Mouse (Mus musculus) heart, embryonic 10.5 days (tissue): ENCODE measurements around the gene Tspan1. TPM values are rescaled to one million over a fixed set of nuclear protein-coding genes. Genes with fewer than 3 reads are reported as not detected.

Experiments used
- DNase-seq: peaks from one replicate; pipeline ENCODE4 v3.0.0-alpha.2; 2017; ENCODE audit warnings: low spot score
- H3K27ac ChIP-seq: fragments of 300-500 bp; sonication (generic); 2 replicates; pipeline ENCODE4 v1.5.1; 2016; ENCODE audit warnings: mild to moderate bottlenecking
- H3K27me3 ChIP-seq: fragments of 300-500 bp; sonication (generic); 2 replicates; pipeline ENCODE4 v1.6.1; 2016; ENCODE audit warnings: mild to moderate bottlenecking; ENCODE audit not compliant: poor library complexity, insufficient read depth, severe bottlenecking
- H3K36me3 ChIP-seq: fragments of 300-500 bp; sonication (generic); 2 replicates; pipeline ENCODE4 v1.6.1; 2016; ENCODE audit warnings: mild to moderate bottlenecking, moderate library complexity
- H3K4me1 ChIP-seq: fragments of 300-500 bp; sonication (generic); 2 replicates; pipeline ENCODE4 v1.6.1; 2016; ENCODE audit warnings: mild to moderate bottlenecking
- H3K4me3 ChIP-seq: fragments of 300-500 bp; sonication (generic); 2 replicates; pipeline ENCODE4 v1.5.1; 2016; ENCODE audit warnings: mild to moderate bottlenecking, moderate library complexity
- H3K9me3 ChIP-seq: fragments of 300-500 bp; sonication (generic); 2 replicates; pipeline ENCODE4 v1.6.1; 2016; ENCODE audit warnings: mild to moderate bottlenecking, moderate library complexity
- WGBS: fragments of 180-500 bp; shearing (Covaris S2); methylation state at CpG from one replicate; pipeline ENCODE4 v1.1.7; 2016; 5-methylcytosine and 5-hydroxymethylcytosine counted together
- polyA plus RNA-seq: library from polyadenylated mRNA; unstranded; fragments of >200 nt; fragmentation: Nextera tagmentation; extraction: Ambion mirVana; gene quantifications from 2 replicates; pipeline ENCODE4 v1.2.1, GENCODE M21; 2016

Tspan1 gene
- polyA plus RNA-seq, 1 experiment from 2014 or later: 0.10 TPM

DNA sequence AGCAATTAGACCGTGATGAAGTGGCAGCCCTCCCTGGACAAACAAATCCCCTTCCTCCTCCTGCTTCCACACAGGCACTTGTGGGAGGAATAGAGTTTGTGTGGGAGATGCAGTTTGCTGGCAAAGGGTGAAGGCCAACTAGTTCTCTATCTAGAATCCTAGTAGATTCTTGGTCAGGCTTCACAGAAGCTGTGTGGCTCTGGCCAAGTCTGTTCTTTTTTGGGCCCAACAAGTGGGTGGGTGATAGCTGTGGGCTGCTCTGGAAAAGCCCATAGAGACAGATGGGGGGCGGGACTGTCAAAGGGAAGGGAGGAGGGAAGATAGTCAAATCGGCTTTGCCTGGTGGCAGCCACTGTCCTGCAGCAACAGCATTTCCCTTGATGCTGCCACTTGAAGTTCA is 6.6 kb downstream of the Tspan1 start:
- 67% methylated on average over 3 of the region's 3 CpGs for WGBS
- no peaks in the 10 kb centered on the region for H3K9me3 ChIP-seq
- H3K4me3 ChIP-seq: no peak overlapping the region
- DNase-seq: no peak
- no peak overlapping the region for H3K27ac ChIP-seq
- H3K27me3 ChIP-seq: no peaks in the 10 kb centered on the region
- H3K4me1 ChIP-seq: peaks cover 10% of the 10 kb centered on the region
- H3K36me3 ChIP-seq: peaks cover 55% of the 10 kb centered on the region

DNA sequence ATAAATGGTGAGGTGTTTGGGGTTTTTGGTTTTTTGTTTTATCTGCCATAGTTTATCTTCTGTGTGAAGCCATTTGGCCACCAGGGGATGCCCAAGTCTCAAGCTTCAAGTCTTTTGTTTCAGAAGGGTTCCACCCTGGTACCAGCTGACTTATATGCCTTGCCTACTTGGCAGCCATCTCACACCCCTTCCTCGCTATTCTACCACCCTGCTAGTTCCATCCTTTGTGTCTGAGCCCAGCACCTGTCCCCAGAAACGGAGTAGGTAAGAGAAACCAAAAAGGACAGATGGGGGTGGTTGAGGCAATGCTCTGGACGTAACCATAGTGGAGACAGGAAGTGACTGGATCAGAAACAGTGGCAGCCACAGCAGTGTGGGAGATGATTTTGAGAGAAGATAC is 7.5 kb downstream of the Tspan1 start:
- Histone ChIP-seq H3K36me3 (peaks cover 64% of the 10 kb centered on the region), H3K27ac (0 out of 2 replicates have a peak overlapping the region, but pooled peaks have one; percentile 23), H3K4me3 (no peak overlapping the region), H3K4me1 (peaks cover 10% of the 10 kb centered on the region), H3K27me3 (no peaks in the 10 kb centered on the region), H3K9me3 (no peaks in the 10 kb centered on the region)
- no peak for DNase-seq
- 61% methylated on average over 3 of the region's 3 CpGs for WGBS

DNA sequence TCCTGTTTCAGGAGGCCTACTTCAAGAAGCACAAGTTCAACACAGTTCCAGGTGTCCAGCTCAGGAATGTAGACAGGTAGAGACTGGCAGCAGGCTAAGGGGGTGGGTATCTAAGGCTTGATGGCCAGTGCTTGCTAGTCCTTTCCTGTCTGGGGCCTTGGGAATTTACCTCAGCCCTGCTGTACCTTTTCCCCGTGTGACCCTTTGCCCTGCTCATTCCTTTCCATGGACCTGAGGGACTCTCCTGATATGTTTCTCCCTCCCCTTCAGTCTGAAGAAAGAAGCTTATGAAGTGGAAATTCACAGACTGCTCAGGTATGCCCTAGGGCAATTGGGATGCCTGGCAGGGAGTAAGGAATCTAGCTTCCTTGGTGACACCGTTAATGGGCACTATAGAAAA is 9.5 kb downstream of the Tspan1 start:
- H3K4me1 ChIP-seq: peaks cover 10% of the 10 kb centered on the region; the same call in 1 of the 2 replicates
- H3K4me3 ChIP-seq: no peak overlapping the region
- DNase-seq: no peak
- H3K27ac ChIP-seq: no peak overlapping the region
- WGBS: 93% methylated on average over 2 of the region's 2 CpGs
- H3K9me3 ChIP-seq: no peaks in the 10 kb centered on the region
- peaks cover 84% of the 10 kb centered on the region for H3K36me3 ChIP-seq
- no peaks in the 10 kb centered on the region for H3K27me3 ChIP-seq

DNA sequence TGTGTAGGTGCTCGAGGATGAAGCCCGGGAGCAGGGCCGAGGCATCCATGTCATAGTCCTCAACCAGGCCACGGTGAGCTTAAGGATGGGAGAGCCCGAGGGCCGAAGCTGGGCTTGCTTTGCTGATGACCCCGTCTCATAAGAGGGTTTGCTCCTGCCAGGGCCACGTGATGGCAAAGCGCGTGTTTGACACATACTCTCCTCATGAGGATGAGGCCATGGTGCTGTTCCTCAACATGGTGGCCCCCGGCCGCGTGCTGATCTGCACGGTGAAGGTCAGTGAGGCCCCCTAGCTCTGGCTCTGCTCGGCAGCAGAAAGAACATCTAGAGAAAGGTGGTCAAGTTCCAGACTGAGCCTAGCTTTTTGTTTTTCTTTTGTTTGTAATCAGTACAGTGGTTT is 14.7 kb downstream of the Tspan1 start:
- DNase-seq: no peak
- peaks cover 17% of the 10 kb centered on the region for H3K4me1 ChIP-seq
- 93% methylated on average over 15 of the region's 15 CpGs for WGBS
- H3K27ac ChIP-seq: no peak overlapping the region
- no peaks in the 10 kb centered on the region for H3K9me3 ChIP-seq
- H3K4me3 ChIP-seq: no peak overlapping the region
- peaks cover 61% of the 10 kb centered on the region for H3K36me3 ChIP-seq
- H3K27me3 ChIP-seq: no peaks in the 10 kb centered on the region

DNA sequence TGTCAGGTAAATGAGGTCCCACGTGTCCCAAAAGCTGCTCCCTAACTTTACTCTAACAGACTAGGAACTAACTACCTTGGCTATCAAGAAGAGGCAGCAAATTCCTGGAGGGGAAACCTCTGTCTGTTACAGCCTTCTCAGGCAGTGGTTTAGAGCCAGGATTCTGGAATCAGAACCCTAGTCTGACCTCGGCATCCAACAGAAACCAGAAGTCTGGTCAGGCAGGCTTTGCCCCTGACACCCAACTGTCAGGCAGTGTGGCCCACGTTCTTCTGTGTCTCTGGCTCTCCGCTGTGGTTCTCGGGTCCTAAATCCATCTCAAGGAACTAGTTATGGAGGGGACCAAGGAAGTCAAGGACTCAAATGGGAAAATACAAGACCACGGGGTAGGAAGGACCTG is 16.2 kb downstream of the Tspan1 start, which contains the start of gene Lurap1:
Lurap1 (minus strand) TSS at position 101 of the 400 bp plus-strand sequence.
- H3K36me3 ChIP-seq: peaks cover 46% of the 10 kb centered on the region
- H3K27ac ChIP-seq: peak within 1 kb of the TSS; percentile 97
- 67% methylated on average over 6 of the region's 6 CpGs for WGBS
- H3K9me3 ChIP-seq: no peaks in the 10 kb centered on the region
- DNase-seq: no peak
- peaks cover 17% of the 10 kb centered on the region for H3K4me1 ChIP-seq
- no peaks in the 10 kb centered on the region for H3K27me3 ChIP-seq
- H3K4me3 ChIP-seq: peak within 1 kb of the TSS; percentile 88

DNA sequence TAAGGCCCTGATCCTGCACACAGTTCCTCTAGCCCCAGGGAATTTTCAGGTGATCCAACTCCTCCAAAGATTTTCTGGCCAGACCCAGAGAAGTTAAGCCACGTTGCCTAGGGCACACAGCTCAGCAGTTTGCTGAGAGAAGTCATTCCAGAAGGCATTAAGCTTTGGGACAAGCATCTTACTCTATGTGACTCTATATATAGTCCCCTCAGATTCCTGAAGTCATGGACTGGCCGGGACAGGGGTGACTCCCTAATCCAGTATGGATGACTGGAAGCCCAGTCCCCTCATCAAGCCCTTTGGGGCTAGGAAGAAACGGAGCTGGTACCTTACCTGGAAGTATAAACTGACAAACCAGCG is 16.6 kb downstream of the Tspan1 start:
- 15% methylated on average over 4 of the region's 4 CpGs for whole genome bisulfite sequencing
- H3K36me3 ChIP-seq: peaks cover 42% of the 10 kb centered on the region
- DNase-seq: no peak
- no peaks in the 10 kb centered on the region for H3K27me3 ChIP-seq
- no peaks in the 10 kb centered on the region for H3K9me3 ChIP-seq
- peaks cover 17% of the 10 kb centered on the region for H3K4me1 ChIP-seq
- peak overlapping the region; percentile 97 for H3K27ac ChIP-seq
- peak overlapping the region; percentile 88 for H3K4me3 ChIP-seq

DNA sequence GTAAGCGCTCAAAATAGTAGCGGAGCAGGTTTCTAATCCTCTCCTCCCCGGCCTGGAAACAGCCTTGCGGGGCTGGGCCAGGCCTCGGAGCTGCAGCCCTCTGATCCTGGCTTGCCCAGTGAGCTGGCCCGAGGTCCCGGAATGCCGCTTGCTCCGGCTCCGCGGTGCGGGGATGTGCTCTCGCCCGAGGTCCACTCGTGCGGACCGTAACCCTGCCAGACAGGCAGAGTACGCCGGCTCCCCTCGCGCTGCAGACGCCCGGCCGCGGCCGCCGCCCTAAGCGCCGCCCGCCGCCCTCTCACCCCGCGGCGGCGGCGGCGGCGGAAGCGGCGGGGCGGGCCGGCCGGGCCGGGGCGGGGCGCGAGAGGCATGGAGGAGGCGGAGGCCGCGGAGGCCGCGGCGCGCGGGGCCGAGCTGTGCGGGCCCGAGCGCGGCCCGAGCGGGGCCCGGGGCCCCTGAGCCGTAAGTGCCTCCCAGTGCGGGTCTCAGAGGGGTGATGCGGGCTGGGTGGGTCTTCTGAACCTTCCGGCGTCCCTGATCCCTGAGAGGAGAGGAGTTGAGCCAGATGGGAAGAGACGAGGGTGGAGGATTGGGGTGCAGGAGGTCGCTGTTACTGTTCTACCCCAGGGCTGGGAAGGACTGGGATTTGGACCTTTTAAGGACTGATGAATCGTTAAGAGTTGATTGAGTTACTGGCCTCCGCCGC is 17.1 kb downstream of the Tspan1 start:
- 4% methylated on average over 73 of the region's 73 CpGs for WGBS
- no peaks in the 10 kb centered on the region for H3K9me3 ChIP-seq

DNA sequence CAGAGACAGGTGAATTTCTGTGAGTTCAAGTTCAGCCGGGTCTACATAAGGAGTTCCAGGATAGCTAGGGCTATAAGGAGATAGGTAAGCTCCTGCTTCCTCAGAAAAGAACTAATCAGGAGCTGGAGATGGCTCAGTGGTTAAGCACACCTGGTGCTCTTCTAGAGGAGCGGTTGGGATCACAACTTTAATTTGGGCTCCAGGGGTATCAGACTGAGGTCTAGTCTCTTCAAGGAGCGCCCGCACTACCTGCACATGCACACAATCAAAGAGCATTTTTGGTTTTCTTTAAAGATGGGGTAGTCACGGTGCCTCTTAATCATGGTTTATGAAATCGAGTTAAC is 17.6 kb downstream of the Tspan1 start:
- 20% methylated on average over 6 of the region's 6 CpGs for WGBS
- no peak for DNase-seq
- Histone ChIP-seq H3K36me3 (peaks cover 32% of the 10 kb centered on the region), H3K27me3 (0 out of 2 replicates have a peak, but pooled peaks cover 9% of the 10 kb centered on the region), H3K9me3 (no peaks in the 10 kb centered on the region), H3K27ac (peak overlapping the region; percentile 97), H3K4me3 (peak overlapping the region; percentile 88), H3K4me1 (peaks cover 18% of the 10 kb centered on the region)

More for the DNA sequence above, 17.1 kb downstream of the Tspan1 start:
- peak; percentile 82 for DNase-seq
- H3K27me3 ChIP-seq: 0 out of 2 replicates have a peak, but pooled peaks cover 3% of the 10 kb centered on the region
- peak overlapping the region; percentile 97 for H3K27ac ChIP-seq
- peaks cover 37% of the 10 kb centered on the region for H3K36me3 ChIP-seq
- H3K4me1 ChIP-seq: peaks cover 17% of the 10 kb centered on the region
- peak overlapping the region; percentile 88 for H3K4me3 ChIP-seq

DNA sequence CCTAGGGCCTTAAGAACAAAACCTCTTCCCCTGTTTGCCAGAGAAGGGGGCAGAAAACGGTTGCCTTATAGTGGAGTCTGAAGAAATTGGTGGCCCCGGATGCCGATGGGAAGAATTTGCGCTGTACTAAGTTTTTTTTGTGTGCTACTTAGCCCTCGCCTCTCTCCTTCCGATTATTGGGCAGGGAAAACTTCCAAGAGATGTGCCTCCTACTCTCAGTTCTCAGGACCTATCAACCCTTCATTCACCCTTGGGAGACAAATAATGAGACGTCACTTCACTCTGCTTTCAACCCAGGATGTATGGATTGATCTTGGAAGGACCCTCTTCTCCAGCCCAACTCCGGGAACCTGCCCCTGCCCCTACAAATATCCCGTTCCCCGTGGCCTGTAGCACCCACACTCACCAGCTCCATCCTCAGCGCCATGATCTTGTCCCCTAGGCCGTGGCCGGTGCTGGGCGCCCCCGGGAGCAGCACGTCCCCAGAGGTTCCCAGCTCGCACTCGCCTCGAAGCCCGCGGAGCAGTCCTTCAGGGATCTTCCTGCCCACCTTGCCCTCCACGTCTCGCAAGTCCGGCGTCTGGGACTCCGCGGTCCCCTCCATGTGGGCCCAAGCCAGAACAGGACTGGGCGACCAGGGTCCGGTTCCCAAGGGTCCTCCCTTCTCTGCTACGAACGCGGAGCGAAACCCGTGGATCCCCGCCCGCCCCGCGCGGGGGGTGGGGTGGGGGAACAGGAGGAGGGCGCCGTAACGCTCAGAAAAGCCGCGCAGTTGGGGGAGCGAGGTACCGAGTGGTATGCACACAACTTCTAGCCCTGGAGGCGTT is 23.3 kb downstream of the Tspan1 start:
- H3K4me1 ChIP-seq: peaks cover 27% of the 10 kb centered on the region
- peak overlapping the region; percentile 85 for H3K4me3 ChIP-seq
- peak overlapping the region; percentile 88 for H3K27ac ChIP-seq
- no peaks in the 10 kb centered on the region for H3K36me3 ChIP-seq
- peaks cover 23% of the 10 kb centered on the region for H3K27me3 ChIP-seq
- H3K9me3 ChIP-seq: no peaks in the 10 kb centered on the region
- WGBS: under 1% methylated on average over 47 of the region's 47 CpGs
- DNase-seq: no peak

DNA sequence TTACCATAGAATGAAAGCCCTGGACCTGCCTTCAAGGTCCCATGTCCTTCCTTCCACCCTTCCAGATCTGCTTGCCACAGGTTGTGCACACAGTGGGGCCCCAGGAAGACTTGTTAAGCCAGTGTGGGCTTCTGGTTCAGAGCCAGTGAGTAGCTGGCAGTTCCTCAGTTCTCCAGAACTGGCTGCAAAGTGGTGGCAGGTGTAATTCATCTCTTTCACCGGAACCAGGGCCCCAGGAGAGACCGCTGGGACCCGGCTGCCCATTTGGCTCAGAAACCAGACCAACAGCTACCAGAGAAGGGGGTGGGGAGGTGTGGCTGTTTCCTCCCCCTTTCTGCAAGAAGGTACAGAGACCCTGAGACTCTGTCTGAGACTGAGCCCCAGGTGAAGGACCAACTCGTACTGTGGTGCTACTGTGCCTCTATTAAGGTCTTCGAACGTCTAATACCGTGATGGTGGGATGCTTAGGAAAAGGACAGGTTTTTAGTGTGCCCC is 24.0 kb downstream of the Tspan1 start:
- Histone ChIP-seq H3K9me3 (no peaks in the 10 kb centered on the region), H3K4me1 (peaks cover 27% of the 10 kb centered on the region), H3K4me3 (peak overlapping the region; percentile 85), H3K27me3 (peaks cover 23% of the 10 kb centered on the region), H3K27ac (no peak overlapping the region), H3K36me3 (no peaks in the 10 kb centered on the region)
- DNase-seq: no peak
- 10% methylated on average over 7 of the region's 7 CpGs for WGBS

DNA sequence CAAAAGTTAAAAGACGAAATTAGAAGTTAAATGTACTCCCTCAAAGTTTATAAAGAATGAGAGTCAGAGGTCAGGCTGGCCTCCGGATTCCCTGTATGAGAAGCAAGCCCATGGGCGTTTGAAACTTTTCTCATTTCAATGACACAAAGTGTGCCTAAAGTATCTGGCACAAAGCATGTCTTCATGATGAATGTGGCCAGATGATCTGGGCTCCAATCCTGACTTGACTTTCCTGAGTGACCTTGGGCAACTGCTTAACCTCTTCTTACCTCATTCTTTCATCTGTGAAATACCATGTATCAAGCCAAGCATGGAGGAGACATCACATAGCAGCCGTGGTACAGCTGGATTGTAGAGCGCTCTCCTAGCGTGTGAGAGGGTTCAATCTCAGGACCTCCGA is 25.1 kb downstream of the Tspan1 start:
- WGBS: 84% methylated on average over 7 of the region's 7 CpGs

DNA sequence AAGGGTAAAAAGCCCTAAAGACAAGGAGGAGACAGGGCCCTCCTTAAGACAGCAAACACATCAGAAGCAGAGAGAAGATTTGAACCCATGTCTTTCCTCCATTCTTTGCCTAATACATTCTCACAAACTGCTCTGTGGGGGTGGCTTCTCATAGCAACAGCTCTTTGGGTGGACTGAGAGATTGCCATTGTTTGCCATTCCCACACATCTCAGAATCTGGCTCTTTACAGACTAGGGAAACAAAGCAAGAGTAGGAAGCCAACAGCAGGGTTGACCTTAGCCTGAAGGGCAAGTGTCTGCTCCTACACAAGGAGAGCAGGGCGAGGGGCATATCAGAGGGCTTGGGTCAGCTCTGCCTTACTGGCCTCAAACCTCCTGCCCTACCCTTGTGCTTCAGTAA is 25.7 kb downstream of the Tspan1 start:
- Histone ChIP-seq H3K27ac (no peak overlapping the region), H3K4me1 (peaks cover 33% of the 10 kb centered on the region), H3K4me3 (no peak overlapping the region), H3K27me3 (peaks cover 23% of the 10 kb centered on the region), H3K9me3 (no peaks in the 10 kb centered on the region), H3K36me3 (no peaks in the 10 kb centered on the region)
- WGBS: 60% methylated on average over 1 of the region's 1 CpGs
- no peak for DNase-seq

More for the DNA sequence above, 25.1 kb downstream of the Tspan1 start:
- H3K4me3 ChIP-seq: no peak overlapping the region
- H3K27ac ChIP-seq: no peak overlapping the region
- H3K4me1 ChIP-seq: peaks cover 32% of the 10 kb centered on the region
- DNase-seq: no peak
- H3K36me3 ChIP-seq: no peaks in the 10 kb centered on the region
- H3K27me3 ChIP-seq: peaks cover 23% of the 10 kb centered on the region
- H3K9me3 ChIP-seq: no peaks in the 10 kb centered on the region
